Mouse (Mus musculus) embryonic facial prominence, embryonic 13.5 days (tissue): ENCODE results near the gene Nrap. TPM values are rescaled to one million over a fixed set of nuclear protein-coding genes. Genes with fewer than 3 reads are reported as not detected.

Source experiments
- ATAC-seq: fragments of 200-750 bp; cut with Nextera tagmentation; 2 replicates; pipeline ENCODE4 v1.8.0; 2017; ENCODE audit warnings: low read depth; ENCODE audit not compliant: insufficient number of reproducible peaks, insufficient read depth, low FRiP score, low TSS enrichment
- H3K27ac ChIP-seq: fragments of 300-500 bp; sonication (generic); 2 replicates; pipeline ENCODE4 v1.5.1; 2015; ENCODE audit warnings: moderate library complexity, mild to moderate bottlenecking, inconsistent platforms
- H3K27me3 ChIP-seq: fragments of 300-500 bp; sonication (generic); 2 replicates; pipeline ENCODE4 v1.6.1; 2015; ENCODE audit warnings: mild to moderate bottlenecking, inconsistent platforms
- H3K36me3 ChIP-seq: fragments of 300-500 bp; sonication (generic); 2 replicates; pipeline ENCODE4 v1.6.1; 2015; ENCODE audit warnings: mild to moderate bottlenecking, inconsistent platforms
- H3K4me1 ChIP-seq: fragments of 300-500 bp; sonication (generic); 2 replicates; pipeline ENCODE4 v1.6.1; 2015; ENCODE audit warnings: inconsistent platforms
- H3K4me2 ChIP-seq: fragments of 300-500 bp; sonication (generic); 2 replicates; pipeline ENCODE4 v1.6.1; 2015; ENCODE audit warnings: moderate library complexity, mild to moderate bottlenecking, inconsistent platforms
- H3K4me3 ChIP-seq: fragments of 300-500 bp; sonication (generic); 2 replicates; pipeline ENCODE4 v1.5.1; 2015; ENCODE audit warnings: mild to moderate bottlenecking, inconsistent platforms
- H3K9ac ChIP-seq: fragments of 300-500 bp; sonication (generic); 2 replicates; pipeline ENCODE4 v1.6.1; 2015; ENCODE audit warnings: mild to moderate bottlenecking, inconsistent platforms
- H3K9me3 ChIP-seq: fragments of 300-500 bp; sonication (generic); 2 replicates; pipeline ENCODE4 v1.6.1; 2016; ENCODE audit warnings: inconsistent platforms
- WGBS: fragments of 180-500 bp; shearing (Covaris S2); methylation state at CpG from one replicate; pipeline ENCODE4 v1.1.7; 2015; ENCODE audit warnings: mixed read lengths; 5-methylcytosine and 5-hydroxymethylcytosine counted together
- polyA plus RNA-seq: library from polyadenylated mRNA; unstranded; fragments of >200 nt; fragmentation: Nextera tagmentation; extraction: Ambion mirVana; gene quantifications from 2 replicates; pipeline ENCODE4 v1.2.1, GENCODE M21; 2015

Gene Nrap
- polyA plus RNA-seq, 1 experiment from 2014 or later, result 0.10 TPM

DNA sequence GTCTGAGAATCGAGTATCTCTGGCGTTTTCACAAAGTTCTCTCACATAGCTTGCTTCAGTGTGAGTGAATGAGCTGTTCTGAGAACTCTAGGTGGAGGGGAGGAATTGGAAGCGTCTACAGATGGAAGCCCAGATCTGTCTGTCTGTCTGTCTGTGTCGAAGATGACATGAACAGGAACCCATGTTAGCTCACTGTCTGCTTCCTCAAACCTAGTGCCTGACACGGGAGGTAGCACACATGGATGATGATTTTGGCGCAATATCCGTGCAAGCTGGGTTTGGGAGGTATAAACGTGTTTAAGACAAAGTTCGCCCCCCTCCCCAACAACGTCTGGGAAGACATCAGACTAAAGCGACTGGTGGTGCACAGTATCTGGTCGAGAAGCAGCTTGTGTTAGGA, 6.4 kb upstream of the Nrap start:
- 39% methylated on average over 12 of the region's 12 CpGs for WGBS
- H3K27ac ChIP-seq, result no peak overlapping the region
- ATAC-seq, result no peak

DNA sequence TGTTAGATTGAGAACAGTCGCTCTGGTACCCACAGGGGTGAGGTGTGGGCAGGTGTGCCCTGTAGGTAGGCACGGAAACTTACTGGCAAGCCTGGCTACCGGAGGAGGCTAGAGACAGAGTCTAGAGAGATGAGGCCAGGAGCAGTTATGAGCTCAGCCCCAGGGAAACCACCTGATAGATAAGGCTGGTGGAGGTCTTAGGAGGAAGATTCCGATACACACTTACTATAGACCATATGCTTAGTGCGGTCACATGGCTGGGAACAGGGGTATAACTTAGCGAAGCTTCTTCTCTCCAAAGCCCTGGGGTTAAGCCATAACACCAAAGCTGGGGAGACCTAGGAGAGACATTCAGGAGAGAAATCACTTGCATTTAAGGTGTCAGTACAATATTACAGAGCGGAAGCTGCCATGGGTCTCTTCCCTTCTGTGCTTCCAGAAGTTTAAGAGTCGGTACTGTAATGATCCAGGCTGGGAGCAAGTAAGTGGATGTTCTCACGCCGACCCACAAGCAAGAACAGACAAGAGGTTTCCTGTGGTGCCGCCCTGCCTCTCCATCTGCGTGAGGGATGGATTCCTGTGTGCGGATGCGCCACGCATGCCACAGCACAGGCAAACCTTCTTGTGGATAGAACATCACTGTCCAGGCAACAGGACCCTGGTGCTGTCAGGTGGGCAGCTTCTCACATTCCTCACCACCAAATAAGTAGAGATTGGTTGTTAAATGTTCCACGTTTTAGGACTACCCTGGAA, 5.5 kb upstream of the Nrap start:
- Histone ChIP-seq H3K4me1 (peaks cover 19% of the 10 kb centered on the region), H3K36me3 (no peaks in the 10 kb centered on the region), H3K4me2 (no peak overlapping the region), H3K9me3 (no peaks in the 10 kb centered on the region), H3K27me3 (peaks cover 18% of the 10 kb centered on the region), H3K9ac (no peak overlapping the region), H3K4me3 (no peak overlapping the region), H3K27ac (no peak overlapping the region)
- WGBS, result 85% methylated on average over 16 of the region's 16 CpGs
- ATAC-seq, result no peak

More for the DNA sequence above, 6.4 kb upstream of the Nrap start:
- Histone ChIP-seq H3K4me3 (peak overlapping the region; percentile 61), H3K9me3 (no peaks in the 10 kb centered on the region), H3K4me2 (peak overlapping the region; percentile 91), H3K36me3 (no peaks in the 10 kb centered on the region), H3K27me3 (peaks cover 18% of the 10 kb centered on the region), H3K9ac (peak overlapping the region; percentile 84), H3K4me1 (peaks cover 19% of the 10 kb centered on the region)

DNA sequence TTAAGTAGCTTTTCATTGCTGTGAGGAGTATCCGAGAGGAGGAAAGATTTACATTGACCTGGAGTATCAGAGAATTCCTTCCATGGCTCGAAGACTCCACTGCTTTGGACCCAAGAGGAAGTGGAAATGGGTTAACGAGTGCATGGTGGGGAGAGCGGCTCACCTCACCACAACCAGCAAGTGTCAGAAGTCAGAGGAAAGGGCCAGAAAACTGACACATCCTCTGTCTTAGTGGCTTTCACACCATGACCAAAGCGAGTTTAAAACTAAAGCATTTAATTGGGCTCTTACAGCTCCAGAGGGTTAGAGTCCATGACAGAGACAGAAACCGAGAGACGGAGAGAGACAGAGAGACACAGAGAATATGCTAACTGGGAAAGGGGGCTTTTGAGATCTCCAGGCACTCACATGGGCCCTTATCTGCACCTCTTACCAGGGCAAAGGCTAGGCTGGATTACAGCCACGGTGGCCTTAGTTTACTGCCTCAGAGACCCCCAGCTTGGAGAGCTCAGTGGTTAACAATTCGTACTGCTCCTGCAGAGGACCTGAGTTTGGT, 3.6 kb upstream of the Nrap start:
- 79% methylated on average over 9 of the region's 9 CpGs for WGBS
- ATAC-seq, result no peak
- no peak overlapping the region for H3K4me2 ChIP-seq

DNA sequence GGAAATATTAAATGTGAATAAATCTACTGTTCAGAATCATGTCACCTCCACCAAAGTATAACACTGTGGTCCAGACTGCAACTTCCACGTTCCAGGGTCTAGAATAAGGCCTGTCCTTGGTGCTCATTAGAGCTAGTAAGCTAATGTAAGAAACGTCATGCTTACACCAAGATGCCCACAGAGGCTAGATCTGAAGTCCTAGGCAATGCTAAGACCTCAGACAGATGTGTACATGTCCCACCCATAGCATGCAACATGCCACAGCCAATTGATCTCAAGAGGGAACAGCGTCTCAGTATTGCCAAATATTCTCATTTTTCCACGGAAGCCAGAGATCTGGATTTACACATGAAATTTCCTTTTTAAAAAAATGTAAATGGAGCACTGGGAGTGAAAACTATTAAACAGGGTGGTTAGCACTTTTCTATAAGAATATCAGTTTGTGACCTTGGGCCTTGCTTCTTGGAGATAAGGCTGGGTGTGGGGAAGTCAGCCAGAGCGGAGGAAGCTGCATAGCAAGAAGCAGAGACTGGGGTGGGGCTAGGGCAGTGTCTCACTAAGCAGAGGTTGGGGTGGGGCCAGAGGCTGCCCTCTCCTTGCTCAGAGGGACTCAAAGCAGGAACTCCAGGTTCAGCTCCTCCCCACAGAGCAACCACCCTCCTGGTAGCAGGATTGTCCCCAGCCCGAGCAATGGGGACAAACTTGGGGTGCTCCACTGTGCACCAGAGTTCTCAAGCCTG, 1.6 kb upstream of the Nrap start:
- Histone ChIP-seq H3K36me3 (no peaks in the 10 kb centered on the region), H3K27ac (no peak overlapping the region), H3K4me1 (peaks cover 5% of the 10 kb centered on the region), H3K4me2 (no peak overlapping the region), H3K9me3 (no peaks in the 10 kb centered on the region), H3K9ac (no peak overlapping the region), H3K27me3 (peaks cover 18% of the 10 kb centered on the region), H3K4me3 (no peak overlapping the region)
- ATAC-seq, result no peak
- 73% methylated on average over 6 of the region's 6 CpGs for WGBS

More for the DNA sequence above, 3.6 kb upstream of the Nrap start:
- H3K27ac ChIP-seq, result no peak overlapping the region
- H3K9ac ChIP-seq, result no peak overlapping the region
- no peaks in the 10 kb centered on the region for H3K36me3 ChIP-seq
- H3K4me1 ChIP-seq, result peaks cover 19% of the 10 kb centered on the region
- no peak overlapping the region for H3K4me3 ChIP-seq
- H3K27me3 ChIP-seq, result peaks cover 18% of the 10 kb centered on the region
- H3K9me3 ChIP-seq, result no peaks in the 10 kb centered on the region

DNA sequence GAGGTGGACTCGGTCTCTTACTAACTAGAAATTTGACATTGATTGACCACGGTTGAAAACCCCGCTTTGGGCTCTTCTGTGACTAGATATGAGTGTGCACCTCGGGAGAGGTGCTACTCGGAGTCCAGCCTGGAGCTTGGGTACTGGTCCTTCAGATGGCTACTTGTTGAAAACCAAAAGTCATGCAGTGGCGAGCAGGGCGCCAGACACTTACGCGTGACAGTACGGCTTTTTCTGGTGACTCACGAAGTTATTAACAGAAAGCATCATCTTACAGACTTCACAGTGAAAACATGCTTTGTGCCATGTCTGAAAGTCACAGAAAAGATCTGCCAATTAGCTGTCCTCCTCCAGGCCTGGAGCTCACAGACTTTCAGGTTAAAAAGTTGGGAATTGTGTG, 661 bp downstream of the Nrap start:
- H3K36me3 ChIP-seq, result no peaks in the 10 kb centered on the region
- no peaks in the 10 kb centered on the region for H3K9me3 ChIP-seq
- no peaks in the 10 kb centered on the region for H3K4me1 ChIP-seq
- no peak overlapping the region for H3K9ac ChIP-seq
- no peak overlapping the region for H3K4me3 ChIP-seq
- WGBS, result 85% methylated on average over 11 of the region's 11 CpGs
- H3K4me2 ChIP-seq, result no peak overlapping the region
- no peak overlapping the region for H3K27ac ChIP-seq
- no peak for ATAC-seq
- H3K27me3 ChIP-seq, result no peaks in the 10 kb centered on the region

DNA sequence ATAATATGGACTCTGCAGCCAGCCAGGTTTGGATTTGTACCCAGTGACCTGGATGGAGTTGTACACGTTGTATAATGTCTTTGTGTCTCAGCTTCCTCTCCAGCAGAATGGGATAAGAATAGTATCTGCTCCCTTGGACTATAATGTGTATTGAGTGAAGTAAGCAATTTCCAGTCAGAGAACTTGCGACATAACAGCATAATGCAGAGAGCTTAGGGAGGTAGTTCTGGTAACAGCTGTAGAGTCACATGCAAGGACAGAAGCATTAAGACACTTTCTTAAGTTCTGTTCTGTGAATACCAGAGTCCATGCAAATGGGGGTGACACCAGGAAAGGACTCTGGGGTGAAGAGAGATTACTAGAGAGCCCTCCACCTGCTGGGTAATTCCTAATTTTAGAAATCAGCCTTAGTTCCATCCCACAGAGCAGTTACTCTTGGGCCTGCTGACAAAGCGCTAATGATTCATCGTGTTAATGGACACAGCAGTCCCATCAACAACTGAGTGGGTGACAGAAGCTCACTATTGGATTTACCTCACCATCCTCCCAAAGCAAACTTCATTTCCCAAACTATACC, 2.0 kb downstream of the Nrap start:
- Histone ChIP-seq H3K4me2 (no peak overlapping the region), H3K36me3 (no peaks in the 10 kb centered on the region), H3K9me3 (no peaks in the 10 kb centered on the region), H3K27me3 (no peaks in the 10 kb centered on the region), H3K9ac (no peak overlapping the region), H3K27ac (no peak overlapping the region), H3K4me3 (no peak overlapping the region), H3K4me1 (no peaks in the 10 kb centered on the region)
- ATAC-seq, result no peak
- 79% methylated on average over 4 of the region's 4 CpGs for WGBS

DNA sequence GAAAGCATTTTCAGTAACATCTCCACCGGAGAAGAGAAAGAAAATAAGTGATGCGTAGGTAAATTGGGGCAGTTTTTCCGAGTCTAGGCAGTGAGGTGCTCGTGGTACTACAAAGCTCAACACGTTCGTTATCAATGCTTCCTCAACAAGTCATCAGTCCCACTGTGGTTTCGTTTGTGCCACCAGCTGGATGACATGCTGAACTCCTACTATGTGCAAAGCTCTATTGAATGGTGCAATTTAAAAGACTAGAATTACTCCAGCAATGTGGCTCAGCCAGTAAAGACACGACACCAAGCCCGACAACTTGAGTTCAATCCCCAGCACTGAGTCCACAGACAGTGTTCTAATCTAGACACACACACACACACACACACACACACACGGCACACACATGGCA, 3.7 kb downstream of the Nrap start:
- WGBS, result 91% methylated on average over 10 of the region's 10 CpGs
- Histone ChIP-seq H3K27ac (no peak overlapping the region), H3K4me2 (no peak overlapping the region), H3K36me3 (no peaks in the 10 kb centered on the region), H3K4me1 (no peaks in the 10 kb centered on the region), H3K27me3 (no peaks in the 10 kb centered on the region), H3K9ac (no peak overlapping the region), H3K4me3 (no peak overlapping the region), H3K9me3 (no peaks in the 10 kb centered on the region)
- no peak for ATAC-seq

DNA sequence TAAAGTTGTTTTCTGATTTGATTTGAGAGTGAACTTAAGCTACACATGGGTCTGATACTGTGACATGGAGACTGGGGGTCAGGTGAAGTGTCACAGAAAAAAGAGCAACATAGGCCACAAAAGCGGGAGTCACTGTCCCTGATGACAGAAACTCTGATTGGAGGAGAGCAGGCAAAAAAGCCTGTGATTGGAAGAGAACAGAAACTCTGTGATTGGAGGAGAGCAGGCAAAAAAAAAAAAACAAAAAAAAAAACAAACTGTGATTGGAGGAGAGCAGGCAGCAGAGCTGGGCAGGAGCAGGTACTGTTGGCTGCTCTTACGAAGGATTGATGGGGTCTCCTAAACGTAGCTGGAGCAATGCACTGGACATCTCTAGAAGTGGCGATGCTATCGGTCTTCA, 4.3 kb downstream of the Nrap start:
- no peak for ATAC-seq
- Histone ChIP-seq H3K27ac (no peak overlapping the region), H3K4me3 (no peak overlapping the region), H3K9me3 (no peaks in the 10 kb centered on the region), H3K36me3 (no peaks in the 10 kb centered on the region), H3K4me1 (no peaks in the 10 kb centered on the region), H3K9ac (no peak overlapping the region), H3K4me2 (no peak overlapping the region), H3K27me3 (no peaks in the 10 kb centered on the region)
- 90% methylated on average over 5 of the region's 5 CpGs for WGBS

DNA sequence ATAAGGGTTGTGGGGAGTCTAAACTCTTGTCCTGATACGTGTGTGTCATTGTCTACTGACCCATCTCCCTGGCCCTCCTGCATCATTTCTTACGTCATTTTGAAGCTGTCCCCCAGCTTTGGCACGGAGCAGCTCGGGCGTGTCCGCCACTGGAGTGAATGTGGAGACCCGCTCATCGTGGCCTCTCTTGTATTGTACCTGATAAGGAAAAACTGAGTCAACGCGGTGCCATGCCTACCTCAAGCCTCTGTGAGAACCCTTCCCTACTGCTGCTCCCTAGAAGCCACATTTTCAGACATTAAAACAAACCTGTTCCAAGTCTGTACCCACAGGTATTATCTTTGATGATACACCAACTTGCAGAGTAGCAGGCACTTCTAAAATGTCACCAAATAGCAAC, 8.4 kb downstream of the Nrap start:
- Histone ChIP-seq H3K9ac (no peak overlapping the region), H3K27ac (no peak overlapping the region), H3K27me3 (no peaks in the 10 kb centered on the region), H3K36me3 (no peaks in the 10 kb centered on the region), H3K4me2 (no peak overlapping the region), H3K4me3 (no peak overlapping the region), H3K9me3 (no peaks in the 10 kb centered on the region), H3K4me1 (no peaks in the 10 kb centered on the region)
- WGBS, result 92% methylated on average over 10 of the region's 10 CpGs
- ATAC-seq, result no peak

DNA sequence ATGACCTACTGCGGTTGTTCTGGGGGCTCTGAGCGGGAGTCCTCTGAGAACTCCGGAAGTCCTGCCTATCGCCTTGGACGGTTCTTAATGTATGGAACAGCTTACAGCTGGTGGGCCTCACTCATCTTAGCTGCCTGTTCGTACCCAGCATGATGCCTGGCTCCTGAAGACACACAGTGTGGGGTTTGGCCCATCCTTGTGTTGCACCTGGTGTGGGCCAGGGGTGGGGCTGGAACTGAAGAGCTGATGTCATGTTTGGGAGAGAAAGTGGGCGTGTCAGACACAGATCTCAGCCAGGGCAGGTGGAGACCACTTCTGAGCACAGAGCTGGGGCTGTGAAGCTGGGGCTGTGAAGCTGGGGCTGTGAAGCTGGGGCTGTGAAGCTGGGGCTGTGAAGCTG, 9.5 kb downstream of the Nrap start:
- Histone ChIP-seq H3K9me3 (no peaks in the 10 kb centered on the region), H3K9ac (no peak overlapping the region), H3K36me3 (no peaks in the 10 kb centered on the region), H3K27ac (no peak overlapping the region), H3K4me1 (no peaks in the 10 kb centered on the region), H3K4me2 (no peak overlapping the region), H3K4me3 (no peak overlapping the region), H3K27me3 (no peaks in the 10 kb centered on the region)
- 83% methylated on average over 7 of the region's 7 CpGs for WGBS
- no peak for ATAC-seq

DNA sequence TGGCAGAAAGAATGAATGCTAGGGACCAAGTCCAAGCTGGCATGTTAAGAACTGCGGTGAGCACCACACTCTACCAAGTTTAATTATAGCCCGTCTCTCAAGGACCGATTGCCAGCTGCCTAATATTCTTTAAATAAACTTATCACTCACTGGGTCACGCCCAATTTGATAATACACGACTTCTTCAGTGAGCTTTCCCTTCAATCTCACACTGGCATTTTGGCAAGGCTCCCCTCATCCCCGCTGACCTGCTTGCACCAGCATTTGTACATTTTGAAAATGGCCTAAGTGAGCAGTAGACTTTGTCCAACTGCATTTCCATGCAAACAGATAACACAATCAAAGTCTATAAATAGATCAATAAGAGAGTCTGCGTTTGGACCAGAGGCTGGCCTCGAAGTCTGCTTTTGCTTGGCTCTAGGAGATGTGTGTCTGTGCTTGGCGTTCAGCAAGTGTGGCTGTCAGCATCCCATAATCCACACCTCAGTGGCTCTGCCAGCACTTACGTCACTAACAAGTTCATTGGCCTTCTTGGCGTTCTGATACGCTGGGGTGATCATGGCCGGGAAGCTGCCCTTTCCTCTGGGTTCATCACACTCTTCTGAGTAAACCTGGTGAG, 11.2 kb downstream of the Nrap start:
- Histone ChIP-seq H3K27ac (no peak overlapping the region), H3K27me3 (no peaks in the 10 kb centered on the region), H3K36me3 (no peaks in the 10 kb centered on the region), H3K9ac (no peak overlapping the region), H3K4me1 (no peaks in the 10 kb centered on the region), H3K4me2 (no peak overlapping the region), H3K4me3 (no peak overlapping the region), H3K9me3 (no peaks in the 10 kb centered on the region)
- 83% methylated on average over 13 of the region's 13 CpGs for WGBS
- ATAC-seq, result no peak
